ENCODE assay signal across 7 mouse cellular contexts in genomic region chr11:33427789-33428188, GRCm38 (mm10).
DNase-seq lines count a peak whose midpoint lies in the region; ATAC-seq and TF ChIP-seq lines count a peak whose summit lies in the region.
"Not testable (repeated sequence)": the region's sequence is repeated elsewhere in the genome, so short reads cannot be mapped to it uniquely, and the experiment has no call there.

No protein-coding gene starts in this region.

- H3K4me3 ChIP-seq in lung, postnatal 0 days (ENCODE audit: low read depth, low read length); midbrain, embryonic 13.5 days (replicated peaks): not testable (repeated sequence)

- TF ChIP-seq EP300 in lung, postnatal 0 days (IDR thresholded peaks at IDR 0.05) = not testable (repeated sequence)

- TF ChIP-seq CTCF in lung, postnatal 0 days (IDR thresholded peaks at IDR 0.05) = not testable (repeated sequence)

- not testable (repeated sequence) for H3K4me2 ChIP-seq in lung, postnatal 0 days (replicated peaks; ENCODE audit: low read depth, low read length); midbrain, embryonic 13.5 days (replicated peaks)

- not testable (repeated sequence) for H3K36me3 ChIP-seq in lung, postnatal 0 days (ENCODE audit: insufficient read depth, low read length); midbrain, embryonic 13.5 days

- H3K9me3 ChIP-seq in lung, postnatal 0 days (ENCODE audit: low read length); midbrain, embryonic 13.5 days: not testable (repeated sequence)

- H3K9ac ChIP-seq in lung, postnatal 0 days (replicated peaks; ENCODE audit: low read depth); midbrain, embryonic 13.5 days (replicated peaks): not testable (repeated sequence)

- not testable (repeated sequence) for H3K27me3 ChIP-seq in lung, postnatal 0 days (replicated peaks; ENCODE audit: insufficient read depth, low read length); midbrain, embryonic 13.5 days

- not testable (repeated sequence) for DNase-seq in lung, postnatal 0 days (ENCODE audit: low spot score)

- WGBS in lung, postnatal 0 days = 83% methylated on average over 5 of the region's 5 CpGs
- 92% methylated on average over 5 of the region's 5 CpGs for WGBS in midbrain, embryonic 13.5 days

- not testable (repeated sequence) for H3K27ac ChIP-seq in lung, postnatal 0 days (ENCODE audit: low read length); midbrain, embryonic 13.5 days

- H3K4me1 ChIP-seq in lung, postnatal 0 days (ENCODE audit: insufficient read depth, low read depth, low read length); midbrain, embryonic 13.5 days (replicated peaks): not testable (repeated sequence)

- ATAC-seq in common myeloid progenitor, adult 5-6 weeks (replicated peaks; ENCODE audit: low read depth, poor library complexity, severe bottlenecking) = peak; percentile 68
- peak; percentile 59; the same call in 1 of the 2 replicates for ATAC-seq in erythroid progenitor cell, adult 5-6 weeks (replicated peaks; ENCODE audit: low FRiP score, poor library complexity, severe bottlenecking)
- peak; percentile 71 to 72 for ATAC-seq in hematopoietic stem cell, adult 5-6 weeks (replicated peaks in 1 of 2; ENCODE audit: insufficient read depth in 1 of 2, low FRiP score in 2 of 2, low TSS enrichment in 1 of 2, low read depth in 1 of 2, poor library complexity in 2 of 2, severe bottlenecking in 2 of 2)
- peak; percentile 32; the same call in 1 of the 2 replicates for ATAC-seq in lung, postnatal 0 days
- ATAC-seq in megakaryocyte progenitor cell, adult 5-6 weeks (replicated peaks; ENCODE audit: poor library complexity) = peak; percentile 54
- ATAC-seq in midbrain, embryonic 13.5 days = 0 out of 2 replicates have a peak, but pooled peaks have one; percentile 30
- ATAC-seq in neutrophil, adult 5-6 weeks (ENCODE audit: extremely low read depth, insufficient number of reproducible peaks, low FRiP score, poor library complexity, severe bottlenecking) = peak; percentile 44; the same call in 1 of the 2 replicates
